Mouse (Mus musculus) B cell, adult 2 months (primary cell): ENCODE results near the gene Ldoc1.

ENCODE experiments used
- DNase-seq, 2 experiments: peaks; one replicate each; pipeline ENCODE4 v3.0.0; 2022

Gene Ldoc1

GRCm38 (mm10) chrX:61709302-61710033, at the start of gene Ldoc1:
Gene Ldoc1, plus strand, starts transcription at chrX:61709497.
- DNase-seq = no peak

- DNase-seq = no peak
Measured at GRCm38 (mm10) chrX:61710131-61710530, 834 bp downstream of the Ldoc1 start.

- DNase-seq = peak; percentile 43 to 53
Measured at GRCm38 (mm10) chrX:61722281-61723028, 13.2 kb downstream of the Ldoc1 start.

GRCm38 (mm10) chrX:61723029-61723980, 14.0 kb downstream of the Ldoc1 start:
- DNase-seq = peak; percentile 9 to 12

- no peak for DNase-seq
Measured at GRCm38 (mm10) chrX:61727516-61728310, 18.4 kb downstream of the Ldoc1 start.
